Mouse (Mus musculus) liver, embryonic 12.5 days (tissue): Measurements from ENCODE around the gene Prelid1. TPM values are rescaled to one million over a fixed set of nuclear protein-coding genes. Genes with fewer than 3 reads are reported as not detected.

Experiments
- ATAC-seq: fragments of 200-750 bp; cut with Nextera tagmentation; 2 replicates; pipeline ENCODE4 v1.8.0; 2017; ENCODE audit warnings: moderate number of reproducible peaks, mild to moderate bottlenecking, moderate library complexity
- H3K27ac ChIP-seq: fragments of 300-500 bp; sonication (generic); 2 replicates; pipeline ENCODE4 v1.5.1; 2016; ENCODE audit warnings: mild to moderate bottlenecking
- H3K27me3 ChIP-seq: fragments of 300-500 bp; sonication (generic); replicated peaks from 2 replicates; pipeline ENCODE4 v1.6.1; 2016; ENCODE audit warnings: mild to moderate bottlenecking, moderate library complexity
- H3K36me3 ChIP-seq: fragments of 300-500 bp; sonication (generic); 2 replicates; pipeline ENCODE4 v1.6.1; 2016; ENCODE audit warnings: mild to moderate bottlenecking, moderate library complexity
- H3K4me1 ChIP-seq: fragments of 300-500 bp; sonication (generic); 2 replicates; pipeline ENCODE4 v1.6.1; 2016
- H3K4me2 ChIP-seq: fragments of 300-500 bp; sonication (generic); 2 replicates; pipeline ENCODE4 v1.6.1; 2016; ENCODE audit warnings: mild to moderate bottlenecking, moderate library complexity
- H3K4me3 ChIP-seq: fragments of 300-500 bp; sonication (generic); 2 replicates; pipeline ENCODE4 v1.5.1; 2016; ENCODE audit warnings: mild to moderate bottlenecking, moderate library complexity
- H3K9ac ChIP-seq: fragments of 300-500 bp; sonication (generic); 2 replicates; pipeline ENCODE4 v1.6.1; 2016; ENCODE audit warnings: mild to moderate bottlenecking, moderate library complexity
- H3K9me3 ChIP-seq: fragments of 300-500 bp; sonication (generic); replicated peaks from 2 replicates; pipeline ENCODE4 v1.6.1; 2016; ENCODE audit warnings: mild to moderate bottlenecking, moderate library complexity
- WGBS: fragments of 180-500 bp; shearing (Covaris S2); methylation state at CpG from one replicate; pipeline ENCODE4 v1.1.7; 2016; ENCODE audit not compliant: insufficient replicate concordance; 5-methylcytosine and 5-hydroxymethylcytosine counted together
- polyA plus RNA-seq: library from polyadenylated mRNA; unstranded; fragments of >200 nt; fragmentation: Nextera tagmentation; extraction: Ambion mirVana; gene quantifications from 2 replicates; pipeline ENCODE4 v1.2.1, GENCODE M21; 2016

Gene Prelid1
- polyA plus RNA-seq, 1 experiment from 2014 or later: 318 TPM

DNA sequence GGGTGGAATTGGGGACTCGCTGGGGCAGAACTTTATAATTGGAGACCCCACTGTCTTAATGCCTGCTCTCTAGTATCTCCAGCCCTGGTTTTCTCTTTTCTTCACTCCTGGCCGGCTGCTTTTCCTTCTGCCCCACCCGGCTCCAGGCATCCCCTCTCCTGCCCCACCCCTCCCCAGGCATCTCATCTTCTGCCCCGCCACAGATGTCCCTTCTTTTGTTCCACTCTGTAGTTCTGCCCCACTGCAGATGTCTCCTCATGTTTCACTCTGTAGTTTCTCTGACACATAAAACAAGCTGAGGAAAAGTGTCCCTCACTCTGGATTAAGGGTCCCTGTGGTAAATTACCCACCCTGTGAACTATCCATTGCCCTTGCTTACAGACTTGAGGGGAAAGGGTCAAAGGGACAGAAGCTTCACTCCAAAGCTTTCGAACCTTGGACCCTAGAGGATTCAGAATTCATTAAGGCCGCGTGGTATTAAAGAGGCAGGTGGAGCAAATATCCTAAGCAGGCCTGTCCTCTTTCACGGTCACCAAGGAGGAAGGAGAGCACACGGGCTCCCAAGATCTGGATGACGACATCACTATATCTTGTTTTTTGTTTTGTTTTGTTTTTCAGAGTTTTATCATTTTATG, 17.2 kb downstream of the Prelid1 start:
- H3K9me3 ChIP-seq: no peaks in the 10 kb centered on the region
- no peak overlapping the region for H3K27ac ChIP-seq
- H3K9ac ChIP-seq: no peak overlapping the region
- H3K4me3 ChIP-seq: no peak overlapping the region
- no peak for ATAC-seq
- H3K36me3 ChIP-seq: no peaks in the 10 kb centered on the region
- WGBS: 76% methylated on average over 10 of the region's 10 CpGs
- H3K4me1 ChIP-seq: peaks cover 21% of the 10 kb centered on the region
- H3K27me3 ChIP-seq: peaks cover 20% of the 10 kb centered on the region; the same call in 1 of the 2 replicates
- no peak overlapping the region for H3K4me2 ChIP-seq

DNA sequence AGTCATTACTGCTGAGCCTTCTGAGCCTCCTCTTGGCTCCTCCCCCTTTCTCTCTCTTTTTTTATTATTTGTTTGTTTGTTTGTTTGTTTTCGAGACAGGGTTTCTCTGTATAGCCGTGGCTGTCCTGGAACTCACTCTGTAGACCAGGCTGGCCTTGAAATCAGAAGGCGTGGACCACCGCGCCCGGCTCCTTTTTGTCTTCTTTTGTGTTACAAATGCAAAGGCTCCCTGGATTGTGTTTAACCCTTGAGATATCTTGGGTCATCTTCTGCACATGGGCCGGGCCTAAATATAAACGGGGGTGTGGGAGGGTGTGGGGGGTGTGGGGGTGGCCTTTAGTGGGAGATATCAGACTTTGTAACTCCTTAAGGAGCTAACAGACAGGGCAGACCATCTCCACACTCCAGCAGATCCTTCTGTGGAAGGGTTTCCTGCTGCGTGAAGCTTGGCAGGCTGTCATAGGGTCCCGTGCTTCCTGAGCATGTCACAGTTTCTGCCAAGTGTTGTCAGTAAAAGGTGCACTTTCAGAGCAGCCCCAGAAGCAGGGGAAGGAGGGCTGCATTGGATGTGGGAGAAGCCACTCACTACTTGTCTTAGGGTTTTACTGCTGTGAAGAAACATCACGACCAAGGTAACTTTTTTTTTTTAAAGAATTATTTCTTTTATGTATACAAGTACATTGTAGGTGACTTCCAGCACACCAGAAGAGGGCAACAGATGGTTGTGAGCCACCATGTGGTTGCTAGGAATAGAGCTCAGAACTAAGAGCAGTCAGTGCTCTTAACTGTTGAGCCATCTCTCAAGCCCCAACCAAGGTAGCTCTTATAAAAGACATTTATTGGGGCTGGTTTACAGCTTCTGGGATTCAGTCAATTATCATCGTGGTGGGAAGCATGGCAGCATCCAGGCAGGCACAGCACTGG, 18.1 kb downstream of the Prelid1 start:
- H3K4me2 ChIP-seq: no peak overlapping the region
- H3K4me1 ChIP-seq: peaks cover 24% of the 10 kb centered on the region
- WGBS: 64% methylated on average over 12 of the region's 12 CpGs
- H3K9ac ChIP-seq: no peak overlapping the region
- H3K27ac ChIP-seq: no peak overlapping the region
- H3K36me3 ChIP-seq: no peaks in the 10 kb centered on the region
- no peak for ATAC-seq
- no peak overlapping the region for H3K4me3 ChIP-seq
- peaks cover 18% of the 10 kb centered on the region; the same call in 1 of the 2 replicates for H3K27me3 ChIP-seq
- H3K9me3 ChIP-seq: no peaks in the 10 kb centered on the region

DNA sequence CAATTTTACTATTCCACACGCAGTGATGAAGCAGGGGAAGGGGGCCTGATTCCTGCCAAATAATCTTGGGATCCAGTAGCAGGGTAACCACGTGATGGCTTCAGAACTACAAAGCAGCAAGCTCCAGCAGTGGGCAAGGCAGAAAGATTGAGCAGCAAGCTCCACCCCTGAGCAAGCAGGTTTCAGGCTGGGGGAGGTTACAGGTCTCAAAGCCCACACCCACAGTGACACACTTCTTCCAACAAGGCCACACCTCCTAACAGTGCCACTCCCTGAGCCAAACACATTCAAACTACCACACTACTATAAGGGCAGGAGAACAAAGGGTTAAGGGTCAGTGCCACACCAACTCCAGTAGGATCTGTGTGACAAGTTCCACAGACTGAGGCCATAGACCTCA, 19.0 kb downstream of the Prelid1 start:
- peaks cover 14% of the 10 kb centered on the region; the same call in 1 of the 2 replicates for H3K27me3 ChIP-seq
- peak overlapping the region; percentile 14; the same call in 1 of the 2 replicates for H3K4me2 ChIP-seq
- H3K4me3 ChIP-seq: no peak overlapping the region
- WGBS: 31% methylated on average over 2 of the region's 2 CpGs
- H3K9ac ChIP-seq: no peak overlapping the region
- ATAC-seq: peak; percentile 81
- peaks cover 7% of the 10 kb centered on the region for H3K36me3 ChIP-seq
- no peaks in the 10 kb centered on the region for H3K9me3 ChIP-seq
- H3K27ac ChIP-seq: no peak overlapping the region
- H3K4me1 ChIP-seq: peaks cover 28% of the 10 kb centered on the region

DNA sequence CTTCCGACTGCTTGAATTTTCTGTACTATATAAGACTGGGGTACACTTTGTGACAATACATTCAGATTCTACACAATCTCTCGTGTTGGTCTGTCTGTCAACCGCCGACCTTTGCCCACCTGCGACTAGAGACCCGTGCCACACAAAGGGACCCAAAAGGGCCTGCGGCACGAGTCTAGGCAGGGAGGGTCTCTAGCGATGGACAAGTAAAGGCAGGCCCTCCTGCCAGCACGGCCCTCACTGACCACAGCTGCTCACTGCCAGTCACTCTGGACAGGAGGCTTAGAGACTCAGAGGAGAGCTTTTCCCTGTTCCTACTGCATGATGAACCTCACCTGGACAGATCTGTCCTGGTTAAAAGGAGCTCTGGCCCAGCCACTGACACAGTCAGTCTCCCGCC, 22.2 kb downstream of the Prelid1 start:
- ATAC-seq: no peak
- H3K9ac ChIP-seq: no peak overlapping the region

DNA sequence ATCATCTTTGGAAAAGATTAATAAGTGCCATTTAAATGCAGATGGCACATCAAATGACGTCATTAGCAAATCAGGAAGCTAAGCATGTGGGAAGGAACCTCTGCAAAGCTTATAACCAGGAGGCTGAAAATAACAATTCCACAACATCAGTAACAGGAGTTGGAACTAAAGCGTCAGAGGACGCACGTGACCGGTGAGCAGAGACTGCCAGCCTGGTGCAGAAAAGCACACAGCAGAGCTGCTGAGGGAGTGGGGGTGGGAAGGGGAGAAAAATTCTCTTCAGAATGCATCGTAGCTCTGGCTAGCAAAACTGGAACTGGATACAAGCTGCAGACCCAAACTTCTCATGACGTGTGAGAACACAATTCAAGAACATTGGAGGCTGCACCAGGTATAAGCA, 24.0 kb downstream of the Prelid1 start:
- Histone ChIP-seq H3K4me1 (peaks cover 11% of the 10 kb centered on the region), H3K4me3 (no peak overlapping the region), H3K4me2 (no peak overlapping the region), H3K9ac (no peak overlapping the region), H3K36me3 (peaks cover 57% of the 10 kb centered on the region), H3K27ac (no peak overlapping the region), H3K27me3 (no peaks in the 10 kb centered on the region), H3K9me3 (no peaks in the 10 kb centered on the region)
- 79% methylated on average over 7 of the region's 7 CpGs for WGBS
- no peak for ATAC-seq

More for the DNA sequence above, 22.2 kb downstream of the Prelid1 start:
- H3K4me1 ChIP-seq: peaks cover 28% of the 10 kb centered on the region
- no peaks in the 10 kb centered on the region for H3K27me3 ChIP-seq
- H3K27ac ChIP-seq: no peak overlapping the region
- H3K4me2 ChIP-seq: no peak overlapping the region
- H3K36me3 ChIP-seq: peaks cover 40% of the 10 kb centered on the region
- no peaks in the 10 kb centered on the region for H3K9me3 ChIP-seq
- 48% methylated on average over 11 of the region's 11 CpGs for WGBS
- H3K4me3 ChIP-seq: no peak overlapping the region

DNA sequence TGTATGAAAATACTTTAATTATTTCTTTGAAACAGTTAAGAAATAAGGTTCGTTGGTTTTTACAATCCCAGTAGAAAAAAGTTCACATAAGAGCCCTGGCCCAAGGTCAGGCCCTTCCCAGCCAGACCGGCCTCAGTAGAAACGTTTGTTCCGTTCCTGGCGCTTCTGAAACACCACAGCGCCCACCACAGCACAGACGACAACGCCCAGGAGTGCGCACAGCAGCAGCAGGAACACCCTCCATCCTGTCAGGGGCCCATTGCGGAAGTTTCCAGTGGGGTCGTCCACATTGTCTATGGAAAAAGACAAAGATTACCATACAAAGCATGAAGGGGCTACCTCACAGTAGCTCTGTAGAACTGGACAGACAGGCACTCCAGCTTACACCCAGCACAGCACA, 26.4 kb downstream of the Prelid1 start:
- Histone ChIP-seq H3K4me2 (no peak overlapping the region), H3K4me1 (0 out of 2 replicates have a peak, but pooled peaks cover 7% of the 10 kb centered on the region), H3K27me3 (no peaks in the 10 kb centered on the region), H3K27ac (no peak overlapping the region), H3K36me3 (peaks cover 82% of the 10 kb centered on the region), H3K9me3 (no peaks in the 10 kb centered on the region), H3K9ac (no peak overlapping the region), H3K4me3 (no peak overlapping the region)
- no peak for ATAC-seq
- WGBS: 73% methylated on average over 11 of the region's 11 CpGs

DNA sequence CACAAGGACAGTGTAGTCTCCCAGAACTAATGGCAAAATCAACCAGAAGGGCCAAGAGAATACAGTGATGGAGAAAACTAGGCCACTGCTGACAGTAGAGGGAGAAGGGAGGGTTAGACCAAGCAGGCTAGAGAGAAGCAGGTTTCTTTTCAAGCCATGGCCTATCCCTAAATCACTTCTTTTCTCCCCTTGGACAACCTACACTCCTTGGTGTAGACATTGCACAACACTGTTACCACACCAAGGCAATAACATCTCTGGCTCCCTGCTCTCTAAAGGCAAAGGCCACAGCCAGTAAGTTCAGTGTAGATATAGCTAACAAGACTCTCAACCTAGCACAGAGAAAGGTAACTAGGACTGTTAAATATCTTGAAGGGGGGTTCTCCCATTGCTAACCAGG, 40.8 kb downstream of the Prelid1 start:
- Histone ChIP-seq H3K36me3 (peaks cover 55% of the 10 kb centered on the region), H3K27me3 (no peaks in the 10 kb centered on the region), H3K4me1 (peaks cover 43% of the 10 kb centered on the region), H3K27ac (no peak overlapping the region; the same call in 1 of the 2 replicates), H3K9ac (peak overlapping the region; percentile 92), H3K4me3 (peak overlapping the region; percentile 89), H3K4me2 (peak overlapping the region; percentile 86), H3K9me3 (no peaks in the 10 kb centered on the region)
- no peak for ATAC-seq

DNA sequence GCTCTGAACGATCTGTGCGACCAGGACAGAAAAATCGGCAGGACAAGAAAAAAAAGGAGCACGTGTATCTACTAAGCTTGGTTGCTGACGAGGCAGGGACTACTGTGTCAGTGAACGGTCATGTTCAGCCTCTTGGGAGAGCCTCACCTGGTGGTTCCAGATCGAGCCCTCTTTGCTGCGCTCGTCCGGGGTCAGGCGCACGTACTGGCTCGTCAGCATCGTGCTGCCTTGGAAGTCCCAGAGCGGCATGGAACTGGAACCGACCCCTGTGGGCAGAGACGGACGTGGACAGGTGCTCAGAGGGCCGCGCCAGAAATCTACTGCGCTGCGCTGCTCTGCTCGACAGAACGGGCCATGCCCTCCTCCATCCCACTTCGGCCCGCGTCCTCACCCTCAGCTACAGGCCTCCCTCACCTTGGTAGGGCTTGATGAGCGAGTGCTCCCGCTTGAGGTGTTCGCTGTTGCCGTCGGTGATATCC, 41.7 kb downstream of the Prelid1 start:
- peak overlapping the region; percentile 96 for H3K27ac ChIP-seq
- ATAC-seq: peak; percentile 44
- H3K4me3 ChIP-seq: peak overlapping the region; percentile 89
- H3K9me3 ChIP-seq: no peaks in the 10 kb centered on the region
- H3K9ac ChIP-seq: peak overlapping the region; percentile 92
- peaks cover 46% of the 10 kb centered on the region for H3K4me1 ChIP-seq
- peaks cover 46% of the 10 kb centered on the region for H3K36me3 ChIP-seq
- H3K27me3 ChIP-seq: no peaks in the 10 kb centered on the region
- WGBS: under 1% methylated on average over 32 of the region's 32 CpGs
- H3K4me2 ChIP-seq: peak overlapping the region; percentile 86

DNA sequence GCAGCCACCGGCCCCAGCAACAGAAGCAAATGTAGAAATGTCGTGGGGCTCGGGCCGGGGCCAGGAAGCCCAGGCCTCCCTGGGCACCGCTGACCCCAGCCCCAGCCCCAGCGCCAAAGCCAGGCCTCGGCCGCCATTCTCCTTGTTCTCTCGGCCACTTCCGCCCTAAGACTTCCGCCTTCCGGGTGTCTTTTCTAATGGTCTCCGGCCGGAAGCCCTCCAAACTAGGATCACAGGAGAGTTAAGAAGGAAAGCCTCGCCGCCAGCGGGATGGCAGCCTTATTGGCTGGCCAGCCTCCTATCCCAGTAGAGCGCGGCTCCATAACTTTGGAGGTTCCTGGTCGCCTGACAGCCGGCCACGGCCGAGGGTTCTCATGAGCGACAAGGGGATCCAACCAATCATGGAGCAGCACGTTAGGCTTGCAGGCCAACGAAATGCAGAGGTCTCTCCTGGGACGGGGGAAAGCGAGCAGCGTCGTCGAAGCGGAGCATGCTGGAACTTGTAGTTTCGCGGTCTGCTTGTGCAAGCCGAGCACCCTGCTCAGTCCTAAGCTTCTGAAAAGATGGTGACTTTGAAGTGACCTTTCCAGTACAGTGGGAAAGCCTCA, 42.3 kb downstream of the Prelid1 start, which contains the start of gene Lman2:
Gene Lman2 (minus strand): TSS at position 331 of the 608 bp plus-strand sequence.
- peaks cover 49% of the 10 kb centered on the region for H3K4me1 ChIP-seq
- WGBS: under 1% methylated on average over 35 of the region's 35 CpGs
- H3K4me2 ChIP-seq: peak within 1 kb of the TSS; percentile 86
- peak; percentile 96 for ATAC-seq
- peak within 1 kb of the TSS; percentile 89 for H3K4me3 ChIP-seq
- H3K36me3 ChIP-seq: peaks cover 40% of the 10 kb centered on the region
- H3K27ac ChIP-seq: peak within 1 kb of the TSS; percentile 96
- H3K27me3 ChIP-seq: no peaks in the 10 kb centered on the region
- no peaks in the 10 kb centered on the region for H3K9me3 ChIP-seq
- peak within 1 kb of the TSS; percentile 92 for H3K9ac ChIP-seq

DNA sequence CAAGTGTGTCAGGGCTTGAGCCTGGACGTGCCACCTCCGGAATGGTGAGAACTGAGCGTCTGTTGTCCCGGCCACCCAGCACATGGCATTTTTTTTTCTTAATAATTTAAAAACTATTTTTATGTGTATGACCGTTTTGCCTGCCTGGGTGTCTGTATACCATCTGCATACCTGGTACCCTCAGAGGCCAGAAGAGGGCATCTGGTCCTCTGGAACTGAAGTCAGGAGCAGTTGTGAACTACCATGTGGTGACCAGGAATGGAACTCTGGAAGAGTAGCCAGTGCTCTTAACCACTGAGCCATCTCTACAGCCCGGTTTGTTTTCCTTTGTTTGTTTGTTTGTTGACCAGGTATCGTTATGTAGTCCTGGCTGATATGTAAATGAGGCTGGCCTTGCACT, 48.1 kb downstream of the Prelid1 start:
- no peak overlapping the region for H3K4me3 ChIP-seq

DNA sequence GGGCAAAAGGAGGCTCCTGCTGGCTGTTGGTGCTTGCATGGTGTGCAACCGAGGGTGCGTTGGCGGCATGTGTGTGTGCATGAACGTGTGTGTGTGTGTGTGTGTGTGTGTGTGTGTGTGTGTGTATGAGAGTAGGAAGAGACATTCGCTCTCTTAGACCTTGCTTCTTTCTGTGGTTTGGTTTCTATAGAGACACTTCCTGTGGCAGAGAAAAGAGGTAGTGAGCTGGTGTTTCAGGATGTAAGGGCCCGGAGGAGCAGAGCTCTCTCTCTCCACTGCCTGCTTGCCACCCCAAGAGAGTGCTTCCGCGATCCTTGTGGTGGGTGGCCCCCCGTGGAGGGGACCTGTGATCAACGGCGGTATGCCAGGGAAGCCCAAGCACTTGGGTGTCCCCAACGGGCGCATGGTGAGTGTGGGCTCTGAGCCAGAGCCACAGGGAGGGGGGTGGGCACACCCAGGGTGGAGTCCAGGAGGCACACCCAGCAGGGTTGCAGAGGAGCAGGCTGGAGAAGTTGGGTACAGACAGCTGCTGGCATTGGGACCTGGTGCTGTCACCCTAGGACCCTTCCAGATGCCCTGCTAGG, 49.3 kb downstream of the Prelid1 start, which contains the start of gene Rgs14:
Gene Rgs14 (plus strand): TSS at position 202 of the 584 bp plus-strand sequence.
- WGBS: 14% methylated on average over 13 of the region's 13 CpGs
- Histone ChIP-seq H3K9ac (peak within 1 kb of the TSS; percentile 47), H3K4me1 (peaks cover 38% of the 10 kb centered on the region), H3K4me3 (peak within 1 kb of the TSS; percentile 44), H3K4me2 (peak within 1 kb of the TSS; percentile 69), H3K27me3 (peaks cover 25% of the 10 kb centered on the region), H3K27ac (peak within 1 kb of the TSS; percentile 58), H3K36me3 (no peaks in the 10 kb centered on the region), H3K9me3 (no peaks in the 10 kb centered on the region)
- peak; percentile 82 for ATAC-seq

More for the DNA sequence above, 48.1 kb downstream of the Prelid1 start:
- Histone ChIP-seq H3K27ac (no peak overlapping the region), H3K4me2 (no peak overlapping the region), H3K36me3 (no peaks in the 10 kb centered on the region), H3K4me1 (peaks cover 38% of the 10 kb centered on the region), H3K27me3 (peaks cover 14% of the 10 kb centered on the region; the same call in 1 of the 2 replicates), H3K9me3 (no peaks in the 10 kb centered on the region), H3K9ac (no peak overlapping the region)
- ATAC-seq: no peak
- WGBS: 65% methylated on average over 7 of the region's 7 CpGs
